Mouse (Mus musculus) large intestine, adult 2 months (tissue): Measurements from ENCODE around the gene Arfgef2. TPM values are rescaled to one million over a fixed set of nuclear protein-coding genes. Genes with fewer than 3 reads are reported as not detected.

Experiments used
- DNase-seq: peaks from one replicate; pipeline ENCODE4 v3.0.0-alpha.2; 2012; ENCODE audit warnings: low read depth, low spot score
- WGBS: fragments of 180-500 bp; shearing (Covaris S2); methylation state at CpG from one replicate; pipeline ENCODE4 v1.1.7; 2018; 5-methylcytosine and 5-hydroxymethylcytosine counted together
- polyA plus RNA-seq: library from polyadenylated mRNA; depleted of rRNA; stranded (reverse); fragments of >200 nt; gene quantifications from 2 replicates; pipeline ENCODE4 v1.2.3, GENCODE M21; 2012

Gene Arfgef2
- polyA plus RNA-seq, 1 experiment = 9.0 TPM

DNA sequence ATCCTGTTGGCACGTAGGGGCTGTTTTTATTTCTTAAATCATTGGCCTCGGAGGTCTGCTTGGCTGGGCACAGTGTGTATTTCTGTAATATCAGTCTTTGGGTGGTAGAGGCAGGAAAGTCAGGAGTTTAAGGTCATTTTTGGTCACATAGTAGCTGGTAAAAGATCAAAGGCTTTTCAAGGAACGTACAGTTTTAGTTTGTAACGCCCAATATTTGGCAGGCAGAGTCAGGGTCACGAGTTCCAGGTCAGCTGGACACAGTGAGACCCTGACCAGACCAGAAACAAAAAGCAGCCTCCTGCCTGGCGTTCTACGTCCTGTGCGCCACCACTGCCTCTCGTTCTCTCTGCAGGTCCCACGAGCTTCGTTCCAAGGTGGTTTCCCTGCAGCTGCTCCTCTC is 45.3 kb downstream of the Arfgef2 start:
- DNase-seq = no peak
- WGBS = 89% methylated on average over 11 of the region's 11 CpGs

DNA sequence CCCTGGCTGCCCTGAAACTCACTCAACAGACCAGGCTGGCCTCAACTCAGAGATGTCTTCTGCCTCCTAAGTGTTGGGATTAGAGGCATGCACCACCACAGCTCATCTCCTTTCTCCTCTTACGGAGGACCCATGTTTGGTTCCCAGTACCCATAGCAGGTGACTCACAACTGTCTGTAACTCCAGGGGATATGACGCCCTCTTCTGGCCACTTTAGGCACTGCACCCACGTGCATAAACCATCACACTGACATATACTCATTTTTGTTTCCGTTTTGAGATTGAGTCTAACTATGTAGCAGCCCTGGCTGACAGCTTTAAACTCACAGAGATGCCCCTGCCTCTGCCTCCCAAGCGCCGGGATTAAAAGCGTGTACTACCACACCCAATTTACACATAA is 46.9 kb downstream of the Arfgef2 start:
- 96% methylated on average over 7 of the region's 7 CpGs for WGBS
- DNase-seq = no peak

GRCm38 (mm10) chr2:166855771-166856170 is 50.4 kb downstream of the Arfgef2 start:
- no peak for DNase-seq
- WGBS = 96% methylated on average over 8 of the region's 8 CpGs

DNA sequence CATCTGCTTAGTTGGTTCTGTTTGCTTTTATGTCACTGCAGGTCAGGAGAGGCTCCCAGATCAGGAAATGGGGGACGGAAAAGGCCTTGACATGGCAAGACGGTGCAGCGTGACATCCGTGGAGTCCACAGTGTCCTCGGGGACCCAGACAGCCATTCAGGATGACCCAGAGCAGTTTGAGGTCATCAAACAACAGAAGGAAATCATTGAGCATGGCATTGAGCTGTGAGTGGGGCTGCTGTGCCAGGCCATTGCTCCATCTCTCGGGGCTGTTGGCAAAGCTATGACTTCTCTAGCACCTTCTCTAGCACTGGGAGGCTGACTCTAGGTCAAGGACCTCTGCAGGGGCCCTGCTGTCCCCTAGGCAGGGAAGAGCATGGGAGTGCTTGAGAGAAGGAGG is 51.0 kb downstream of the Arfgef2 start:
- DNase-seq = no peak
- whole genome bisulfite sequencing = 95% methylated on average over 6 of the region's 6 CpGs

DNA sequence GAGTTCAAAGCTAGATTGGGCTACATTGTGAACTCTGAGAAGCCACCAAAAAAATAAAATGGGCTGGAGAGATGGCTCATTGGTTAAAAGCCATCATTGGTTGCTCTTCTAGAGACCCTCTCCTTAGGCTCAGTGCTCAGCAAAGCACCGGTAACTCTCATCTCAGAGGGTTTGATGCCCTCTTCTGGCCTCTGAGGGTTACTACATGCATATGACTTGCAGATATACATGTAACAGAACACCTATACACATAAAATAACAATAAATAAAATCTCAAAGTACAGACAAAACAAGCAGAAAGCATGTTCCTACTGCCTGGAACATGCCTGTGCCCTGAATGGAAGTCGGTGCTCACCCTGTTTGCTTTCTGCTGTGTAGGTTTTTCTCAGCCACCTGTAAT is 51.7 kb downstream of the Arfgef2 start:
- 95% methylated on average over 2 of the region's 2 CpGs for WGBS
- DNase-seq = no peak

DNA sequence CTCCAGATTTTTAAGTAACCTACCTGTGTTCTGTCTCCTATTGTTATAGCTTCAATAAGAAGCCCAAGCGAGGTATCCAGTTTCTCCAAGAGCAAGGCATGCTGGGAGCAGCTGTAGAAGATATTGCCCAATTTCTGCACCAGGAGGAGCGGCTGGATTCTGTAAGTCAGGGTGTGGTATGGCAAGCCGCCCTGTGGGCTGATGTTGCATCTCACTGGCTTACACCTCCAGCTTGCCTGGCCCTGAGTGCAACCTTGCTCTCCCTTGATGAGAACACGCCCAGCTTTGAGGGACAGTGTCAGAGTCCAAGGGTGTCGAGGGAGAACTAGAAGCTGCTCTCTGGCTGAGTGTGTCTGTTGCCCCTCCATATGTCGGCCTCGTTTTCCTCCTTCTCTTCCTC is 53.8 kb downstream of the Arfgef2 start:
- WGBS = 51% methylated on average over 7 of the region's 7 CpGs
- DNase-seq = no peak

- no peak for DNase-seq
- 86% methylated on average over 3 of the region's 3 CpGs for WGBS
Measured at GRCm38 (mm10) chr2:166862505-166862904, 57.1 kb downstream of the Arfgef2 start.

GRCm38 (mm10) chr2:166865476-166865875 is 60.1 kb downstream of the Arfgef2 start:
- DNase-seq = no peak
- WGBS = 88% methylated on average over 10 of the region's 10 CpGs

- DNase-seq = no peak
- 47% methylated on average over 20 of the region's 20 CpGs for WGBS
Measured at GRCm38 (mm10) chr2:166870271-166870865, 65.0 kb downstream of the Arfgef2 start.

GRCm38 (mm10) chr2:166870899-166871298 is 65.5 kb downstream of the Arfgef2 start:
- 79% methylated on average over 10 of the region's 10 CpGs for WGBS
- DNase-seq = no peak

- no peak for DNase-seq
- WGBS = 79% methylated on average over 10 of the region's 10 CpGs
Measured at GRCm38 (mm10) chr2:166874675-166875280, 69.4 kb downstream of the Arfgef2 start.

DNA sequence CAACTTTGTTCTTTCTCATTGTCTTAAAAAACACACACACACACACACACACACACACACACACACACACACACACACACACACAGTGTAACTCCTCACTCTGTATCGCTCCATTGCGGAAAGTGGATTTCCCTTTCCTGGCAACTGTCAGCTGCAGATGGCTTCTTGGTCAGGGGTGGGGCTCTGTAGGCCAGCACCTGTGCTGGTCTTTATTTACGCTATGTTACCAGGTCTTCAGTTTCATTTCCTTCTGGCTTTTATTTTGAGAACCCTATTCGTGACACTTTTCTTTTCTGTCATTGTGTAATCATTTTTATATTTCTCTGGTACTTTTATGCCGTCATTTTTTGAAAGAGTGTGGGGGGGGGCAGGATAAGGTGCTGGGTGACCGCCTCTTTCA is 70.2 kb downstream of the Arfgef2 start:
- WGBS = 31% methylated on average over 6 of the region's 6 CpGs
- DNase-seq = no peak

- 54% methylated on average over 10 of the region's 10 CpGs for WGBS
- no peak for DNase-seq
Measured at GRCm38 (mm10) chr2:166876331-166876730, 70.9 kb downstream of the Arfgef2 start.

GRCm38 (mm10) chr2:166885066-166885465 is 79.7 kb downstream of the Arfgef2 start:
- DNase-seq = no peak
- 94% methylated on average over 7 of the region's 7 CpGs for WGBS

GRCm38 (mm10) chr2:166885619-166886018 is 80.2 kb downstream of the Arfgef2 start:
- DNase-seq = no peak
- WGBS = 80% methylated on average over 10 of the region's 10 CpGs

GRCm38 (mm10) chr2:166886231-166886630 is 80.8 kb downstream of the Arfgef2 start:
- WGBS = 87% methylated on average over 3 of the region's 3 CpGs
- no peak for DNase-seq

GRCm38 (mm10) chr2:166887816-166888215 is 82.4 kb downstream of the Arfgef2 start:
- DNase-seq = no peak
- WGBS = 58% methylated on average over 11 of the region's 11 CpGs

DNA sequence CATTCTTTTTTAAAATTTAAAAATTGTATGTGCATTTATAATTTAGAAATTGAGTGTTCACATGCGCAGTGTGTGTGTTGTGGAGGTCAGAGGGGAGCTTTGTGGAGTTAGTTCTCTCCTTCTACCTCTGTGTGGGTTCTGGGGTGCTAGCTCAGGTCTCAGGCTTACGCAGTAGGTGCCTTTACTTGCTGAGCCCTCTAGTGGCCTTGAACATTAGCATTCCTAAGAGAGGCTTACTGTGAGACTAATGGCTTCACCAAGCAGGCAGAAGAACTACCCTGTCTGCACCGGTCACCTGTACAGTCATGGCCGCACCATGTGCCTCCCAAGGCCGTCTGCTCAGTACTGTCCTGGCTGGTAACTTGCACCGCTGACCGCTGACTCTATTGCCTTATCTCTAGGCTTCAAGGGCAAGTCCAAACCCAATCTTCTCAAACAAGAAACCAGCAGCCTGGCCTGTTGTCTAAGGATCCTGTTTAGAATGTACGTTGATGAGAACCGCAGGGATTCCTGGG is 86.0 kb downstream of the Arfgef2 start:
- 92% methylated on average over 9 of the region's 9 CpGs for WGBS

DNA sequence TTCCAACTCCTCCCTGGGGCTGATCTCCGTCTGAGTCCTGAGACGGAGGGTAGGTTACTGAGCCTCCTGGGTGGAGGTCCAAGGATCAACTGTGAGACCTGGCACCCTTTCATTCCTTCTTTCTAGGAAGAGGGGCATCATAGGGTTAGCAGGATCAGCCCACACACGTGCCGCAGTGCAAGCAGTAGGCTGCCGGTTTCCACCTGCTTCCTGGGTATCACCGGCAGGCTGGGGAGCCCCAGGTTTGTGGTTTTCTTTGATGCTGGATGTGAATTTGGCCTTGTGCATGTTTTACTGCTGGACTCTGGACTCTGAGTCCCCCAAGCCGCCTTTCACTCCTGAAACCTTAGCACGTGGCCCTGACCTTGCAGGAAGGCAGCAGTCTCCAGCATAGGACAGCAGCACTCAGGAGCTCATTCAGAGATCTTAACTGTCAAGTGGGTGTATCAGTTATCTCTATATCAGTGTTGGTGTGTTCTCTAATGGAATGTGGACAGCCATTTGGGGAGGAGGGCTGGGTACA is 86.8 kb downstream of the Arfgef2 start:
- no peak for DNase-seq

More for the DNA sequence above, 86.0 kb downstream of the Arfgef2 start:
- DNase-seq = no peak

DNA sequence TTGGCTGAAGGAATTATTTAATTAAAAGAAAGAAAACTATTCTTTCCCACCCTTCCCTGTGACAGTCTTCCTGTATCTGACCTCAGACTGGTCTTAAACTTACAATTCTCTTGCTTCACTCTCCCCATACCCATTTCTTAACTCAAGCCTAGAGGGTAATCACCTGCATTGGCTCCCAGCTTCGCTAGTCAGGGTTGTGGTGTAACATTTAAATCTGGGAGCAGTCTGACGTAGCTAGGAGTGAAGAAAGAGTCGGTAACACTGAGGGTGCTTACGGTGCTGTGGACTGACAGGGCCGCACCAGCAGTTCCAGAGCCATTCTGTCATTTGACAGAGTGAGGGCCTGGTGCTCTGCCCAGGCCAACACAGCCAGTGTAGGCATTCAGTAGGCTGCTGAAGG is 87.6 kb downstream of the Arfgef2 start:
- 96% methylated on average over 5 of the region's 5 CpGs for WGBS
- no peak for DNase-seq

More for the DNA sequence above, 86.8 kb downstream of the Arfgef2 start:
- 68% methylated on average over 8 of the region's 8 CpGs for WGBS

GRCm38 (mm10) chr2:166896368-166896767 is 91.0 kb downstream of the Arfgef2 start:
- DNase-seq = no peak
- 87% methylated on average over 13 of the region's 13 CpGs for WGBS
